Mouse (Mus musculus) small intestine, adult 2 months (tissue): Measurements from ENCODE around the gene Utp3. TPM values are rescaled to one million over a fixed set of nuclear protein-coding genes. Genes with fewer than 3 reads are reported as not detected.

ENCODE experiments used
- H3K27ac ChIP-seq: fragments of 200-500 bp; 2 replicates; pipeline ENCODE4 v1.5.1; 2012; ENCODE audit warnings: low read depth, low read length, control low read depth, inconsistent platforms; ENCODE audit not compliant: insufficient read depth
- H3K27me3 ChIP-seq: fragments of 200-500 bp; 2 replicates; pipeline ENCODE4 v1.6.1; 2012; ENCODE audit warnings: mild to moderate bottlenecking, moderate library complexity, low read length, inconsistent platforms; ENCODE audit not compliant: control insufficient read depth, insufficient read depth
- H3K36me3 ChIP-seq: fragments of 200-500 bp; 2 replicates; pipeline ENCODE4 v1.6.1; 2012; ENCODE audit warnings: mild to moderate bottlenecking, low read length, control low read depth, inconsistent platforms; ENCODE audit not compliant: control insufficient read depth, insufficient read depth
- H3K4me1 ChIP-seq: fragments of 200-500 bp; 2 replicates; pipeline ENCODE4 v1.6.1; 2012; ENCODE audit warnings: low read length, inconsistent platforms, mixed read lengths; ENCODE audit not compliant: control insufficient read depth, insufficient read depth, insufficient read length
- H3K4me3 ChIP-seq: fragments of 200-500 bp; 2 replicates; pipeline ENCODE4 v1.5.1; 2012; ENCODE audit warnings: low read depth, mild to moderate bottlenecking, control low read depth, inconsistent platforms, low read length, moderate library complexity
- CTCF ChIP-seq: fragments of 200-500 bp; IDR thresholded peaks from 2 replicates; pipeline ENCODE4 v1.5.1; 2012; ENCODE audit warnings: low read depth, mild to moderate bottlenecking, control low read depth, inconsistent platforms, low read length, moderate library complexity, mixed read lengths; ENCODE audit not compliant: insufficient replicate concordance, insufficient read length; ENCODE audit errors: extremely low read depth
- POLR2A ChIP-seq: fragments of 200-500 bp; IDR thresholded peaks from 2 replicates; pipeline ENCODE4 v1.6.1; 2012; ENCODE audit warnings: low read depth, mild to moderate bottlenecking, control low read depth, inconsistent platforms, low read length, moderate library complexity
- WGBS: fragments of 180-500 bp; shearing (Covaris S2); methylation state at CpG from one replicate; pipeline ENCODE4 v1.1.7; 2018; 5-methylcytosine and 5-hydroxymethylcytosine counted together
- polyA plus RNA-seq: library from polyadenylated mRNA; depleted of rRNA; stranded (reverse); fragments of >200 nt; gene quantifications from 2 replicates; pipeline ENCODE4 v1.2.3, GENCODE M21; 2012

The Utp3 gene
- polyA plus RNA-seq, 1 experiment = 6.6 TPM

DNA sequence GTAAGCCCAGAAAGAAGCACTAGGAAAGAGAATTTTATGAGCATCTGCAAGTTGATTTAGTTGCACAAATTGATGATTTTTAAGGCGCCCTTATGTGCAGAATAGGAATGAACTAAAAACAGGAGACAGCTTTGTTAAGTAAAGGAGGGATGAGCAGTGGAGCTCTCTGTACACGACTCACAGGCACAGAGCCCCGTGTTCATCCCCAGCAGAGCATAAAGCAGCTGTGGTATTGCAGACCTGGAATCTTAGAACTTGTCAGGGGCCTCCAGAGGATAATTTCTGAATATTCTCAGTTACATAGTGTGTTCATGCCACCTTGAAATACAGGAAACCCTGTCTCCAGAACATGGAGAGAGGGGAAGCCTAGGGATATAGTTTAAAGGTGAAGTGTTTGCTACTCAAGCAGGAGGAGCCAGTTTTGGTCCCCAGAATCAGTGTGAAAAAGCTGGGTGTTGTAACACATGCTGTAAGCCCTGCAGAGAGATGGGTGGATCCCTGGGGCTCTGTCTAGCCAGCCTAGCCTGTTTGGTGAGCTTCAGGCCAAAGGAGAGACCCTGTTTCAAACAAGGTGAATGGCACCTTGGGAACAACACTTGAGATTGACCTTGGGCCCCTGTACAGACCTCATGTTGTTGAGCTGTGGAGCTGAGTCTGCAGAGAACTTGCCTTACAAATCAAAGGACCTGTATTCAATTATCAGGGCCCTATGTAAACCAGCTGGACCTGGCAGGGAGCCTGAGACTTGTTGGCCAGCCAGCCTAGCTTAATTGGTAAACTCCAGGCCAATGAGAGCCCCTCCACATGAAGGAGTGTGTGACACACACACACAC lies 21.5 kb downstream of the Utp3 start:
- Histone ChIP-seq H3K27ac (no peak overlapping the region), H3K36me3 (no peaks in the 10 kb centered on the region), H3K27me3 (no peaks in the 10 kb centered on the region), H3K4me3 (no peak overlapping the region), H3K4me1 (no peaks in the 10 kb centered on the region)
- TF ChIP-seq CTCF = no peak
- TF ChIP-seq POLR2A = no peak
- 46% methylated on average over 3 of the region's 3 CpGs for WGBS

DNA sequence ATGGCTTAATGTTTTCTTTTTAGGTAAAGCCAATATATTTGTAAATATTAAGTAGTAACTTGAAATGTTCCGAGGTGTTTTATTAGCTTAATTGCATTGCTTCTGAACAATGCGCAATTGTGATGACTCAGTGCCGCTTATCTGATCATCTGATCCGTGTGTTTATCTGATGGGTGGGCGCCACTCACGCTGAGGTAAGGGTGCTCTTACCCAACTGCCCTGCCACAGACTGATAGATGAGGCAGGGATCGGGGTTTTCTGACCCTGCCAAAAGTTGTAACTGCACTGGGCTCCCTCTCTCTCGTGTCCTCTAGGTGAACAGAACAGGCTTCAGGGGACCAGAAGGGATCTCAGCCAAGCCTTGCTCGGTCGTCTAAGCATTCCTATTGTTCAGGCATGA lies 26.4 kb downstream of the Utp3 start:
- Histone ChIP-seq H3K27me3 (no peaks in the 10 kb centered on the region), H3K4me1 (no peaks in the 10 kb centered on the region), H3K36me3 (no peaks in the 10 kb centered on the region), H3K4me3 (no peak overlapping the region), H3K27ac (no peak overlapping the region)
- TF ChIP-seq CTCF (no peak), POLR2A (no peak)
- WGBS = 49% methylated on average over 10 of the region's 10 CpGs

DNA sequence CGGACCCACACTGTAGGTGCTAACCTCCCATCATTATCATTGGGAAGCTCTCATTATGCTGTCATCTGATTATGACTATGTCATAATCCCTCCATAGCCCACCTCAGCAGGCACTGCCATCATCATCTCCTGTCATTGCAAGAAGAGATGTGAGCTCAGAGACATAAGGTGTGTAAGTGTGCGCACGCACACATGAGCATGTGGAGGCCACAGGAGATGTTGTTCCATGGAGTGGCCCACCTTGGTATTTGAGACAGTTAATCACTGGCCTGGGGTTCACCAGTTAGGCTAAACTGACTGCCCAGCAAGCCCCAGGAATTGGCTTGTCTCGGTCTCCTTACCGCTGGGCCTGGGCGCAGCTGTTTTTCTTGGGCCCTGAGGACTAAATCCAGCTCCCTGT lies 27.1 kb downstream of the Utp3 start:
- H3K36me3 ChIP-seq = no peaks in the 10 kb centered on the region
- no peaks in the 10 kb centered on the region for H3K4me1 ChIP-seq
- TF ChIP-seq POLR2A (no peak), CTCF (no peak)
- no peak overlapping the region for H3K4me3 ChIP-seq
- WGBS = 96% methylated on average over 6 of the region's 6 CpGs
- no peaks in the 10 kb centered on the region for H3K27me3 ChIP-seq
- H3K27ac ChIP-seq = no peak overlapping the region

DNA sequence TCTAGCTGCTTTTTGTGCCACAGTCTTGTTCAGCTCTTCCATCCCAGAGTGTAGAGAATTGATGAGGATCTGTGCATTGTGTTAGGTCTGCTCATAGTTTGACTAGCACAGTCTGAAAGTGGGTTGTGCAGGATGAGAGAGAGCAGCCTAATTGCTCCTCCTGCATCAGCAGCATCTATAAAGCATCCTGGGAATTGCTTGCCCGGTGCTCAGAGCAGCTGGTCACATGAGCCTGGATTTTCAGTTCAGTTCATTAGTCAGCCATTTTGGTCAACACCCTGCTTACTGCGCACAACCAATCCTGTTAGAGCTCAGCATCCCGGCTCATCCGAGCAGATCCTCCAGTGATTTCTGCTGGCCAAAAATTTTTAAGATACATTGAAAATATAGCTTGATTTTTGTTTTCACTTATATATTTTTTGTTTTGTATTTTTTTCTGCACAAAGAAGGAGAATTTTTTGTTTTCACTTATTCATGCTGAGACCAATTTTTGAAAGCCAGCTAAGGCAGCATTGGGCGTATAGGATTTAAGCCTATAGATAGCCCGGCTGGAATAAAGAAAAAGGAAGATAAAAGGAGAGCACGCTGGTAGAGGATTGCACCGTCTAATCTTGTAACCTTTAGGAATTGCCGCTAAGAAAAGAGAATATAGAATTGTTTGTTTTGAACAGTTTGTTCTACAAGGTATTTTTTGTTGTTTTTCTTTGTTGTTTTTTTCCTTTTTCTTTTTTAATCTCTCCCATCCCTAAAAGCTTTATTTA lies 29.2 kb downstream of the Utp3 start:
- no peaks in the 10 kb centered on the region for H3K27me3 ChIP-seq
- 82% methylated on average over 9 of the region's 9 CpGs for WGBS
- no peak overlapping the region for H3K4me3 ChIP-seq
- no peak for TF ChIP-seq CTCF
- TF ChIP-seq POLR2A = no peak
- peaks cover 6% of the 10 kb centered on the region for H3K4me1 ChIP-seq
- H3K36me3 ChIP-seq = no peaks in the 10 kb centered on the region
- H3K27ac ChIP-seq = no peak overlapping the region

DNA sequence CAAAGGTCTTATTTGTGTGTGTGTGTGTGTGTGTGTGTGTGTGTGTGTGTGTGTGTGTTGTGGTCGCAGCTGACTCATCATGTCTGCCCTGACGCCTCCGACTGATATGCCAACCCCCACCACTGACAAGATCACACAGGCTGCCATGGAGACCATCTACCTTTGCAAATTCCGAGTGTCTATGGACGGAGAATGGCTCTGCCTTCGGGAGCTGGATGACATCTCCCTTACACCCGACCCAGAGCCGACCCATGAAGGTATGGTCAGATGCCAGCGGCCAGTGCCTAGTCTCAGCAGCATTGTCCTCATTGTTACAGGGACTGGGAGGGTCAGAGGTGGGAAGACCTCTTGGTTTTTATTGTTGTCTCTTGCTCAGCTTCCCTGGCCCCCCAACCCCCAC lies 29.8 kb downstream of the Utp3 start:
- 81% methylated on average over 9 of the region's 9 CpGs for WGBS
- Histone ChIP-seq H3K27me3 (no peaks in the 10 kb centered on the region), H3K27ac (no peak overlapping the region), H3K4me3 (no peak overlapping the region; the same call in 1 of the 2 replicates), H3K36me3 (no peaks in the 10 kb centered on the region), H3K4me1 (peaks cover 6% of the 10 kb centered on the region)
- TF ChIP-seq CTCF (no peak), POLR2A (no peak)

DNA sequence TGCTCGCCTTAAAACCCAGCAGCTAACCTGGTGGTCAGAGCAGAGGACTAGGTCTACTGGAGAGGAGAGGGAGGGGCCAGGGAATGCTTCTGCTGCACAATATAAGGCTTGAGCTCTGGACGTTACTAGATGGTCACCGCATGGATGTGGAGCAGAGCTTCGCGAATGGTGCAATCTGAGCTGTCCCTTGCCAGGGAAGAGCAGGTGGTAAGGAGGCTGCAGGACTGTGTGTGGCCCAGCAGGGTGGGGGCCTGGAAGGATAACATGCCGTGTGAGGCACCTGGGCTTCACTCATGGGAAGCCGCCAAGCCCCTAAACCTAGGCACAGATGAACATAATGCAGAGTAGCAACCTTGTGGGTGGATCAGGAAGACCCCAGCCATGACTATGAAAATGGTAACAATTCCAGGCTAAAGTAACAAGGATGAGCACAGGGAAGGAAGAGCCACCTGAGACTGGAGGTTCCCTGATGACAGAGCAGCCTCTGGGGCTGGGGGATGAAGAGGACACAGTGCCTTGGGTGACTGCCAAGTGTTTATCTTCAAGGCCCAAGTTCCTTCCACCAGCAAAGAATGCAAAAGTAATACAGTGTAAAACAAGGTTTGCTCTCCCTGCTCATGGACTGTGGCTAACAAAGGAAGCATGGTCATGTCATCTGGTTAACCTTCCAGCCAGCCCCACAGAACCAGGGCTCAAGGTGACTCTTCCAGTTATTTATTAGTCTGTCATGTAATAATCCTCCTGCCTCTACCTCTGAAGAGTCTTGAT lies 32.3 kb downstream of the Utp3 start:
- Histone ChIP-seq H3K4me1 (peaks cover 6% of the 10 kb centered on the region), H3K4me3 (no peak overlapping the region), H3K27ac (no peak overlapping the region; the same call in 1 of the 2 replicates), H3K27me3 (no peaks in the 10 kb centered on the region), H3K36me3 (no peaks in the 10 kb centered on the region)
- WGBS = 70% methylated on average over 7 of the region's 7 CpGs
- TF ChIP-seq POLR2A (no peak), CTCF (no peak)

DNA sequence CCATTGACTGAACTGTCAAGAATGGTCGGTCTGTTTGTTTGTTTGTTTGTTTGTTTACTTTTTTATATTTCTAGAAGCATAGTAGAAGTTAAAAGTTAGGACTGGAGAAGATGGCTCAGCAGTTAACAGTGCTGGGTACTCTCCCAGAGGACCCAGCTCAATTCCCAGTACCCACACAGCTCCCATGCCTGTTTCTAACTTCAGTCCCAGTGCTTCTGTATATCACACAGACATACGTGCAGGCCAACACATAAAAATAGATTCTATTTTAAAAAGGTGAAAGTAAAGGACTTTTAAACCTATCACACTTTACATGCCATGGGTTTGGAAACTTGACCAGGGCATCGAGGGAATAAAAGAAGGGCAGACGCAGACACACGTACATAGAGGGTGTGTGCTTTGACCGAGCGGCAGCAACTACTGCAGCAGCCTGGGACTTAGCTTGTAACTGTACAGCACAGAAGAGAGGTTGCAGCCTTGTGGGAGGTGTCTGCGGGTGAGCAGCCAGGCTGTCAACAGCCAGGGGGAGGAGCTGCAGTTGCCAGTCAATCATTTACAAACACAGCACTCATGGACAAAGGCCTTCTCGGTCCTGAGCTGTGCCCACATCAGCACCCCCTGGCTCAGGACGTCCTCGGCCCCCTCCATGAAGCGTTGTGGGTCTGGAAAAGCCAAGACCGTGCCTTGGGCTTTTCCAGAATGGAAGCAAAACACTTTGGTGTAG lies 33.1 kb downstream of the Utp3 start:
- WGBS = 24% methylated on average over 13 of the region's 13 CpGs

More for the DNA sequence above, 33.1 kb downstream of the Utp3 start:
- Histone ChIP-seq H3K4me3 (no peak overlapping the region), H3K36me3 (no peaks in the 10 kb centered on the region), H3K4me1 (peaks cover 9% of the 10 kb centered on the region), H3K27me3 (no peaks in the 10 kb centered on the region), H3K27ac (no peak overlapping the region)
- no peak for TF ChIP-seq CTCF
- TF ChIP-seq POLR2A = peak; percentile 45; the same call in 1 of the 2 replicates
